Mouse (Mus musculus): ENCODE results near the gene Cyyr1.
"Not testable (repeated sequence)": the region's sequence is repeated elsewhere in the genome, so short reads cannot be mapped to it uniquely, and the experiment has no call there.

Cyyr1 gene

DNA sequence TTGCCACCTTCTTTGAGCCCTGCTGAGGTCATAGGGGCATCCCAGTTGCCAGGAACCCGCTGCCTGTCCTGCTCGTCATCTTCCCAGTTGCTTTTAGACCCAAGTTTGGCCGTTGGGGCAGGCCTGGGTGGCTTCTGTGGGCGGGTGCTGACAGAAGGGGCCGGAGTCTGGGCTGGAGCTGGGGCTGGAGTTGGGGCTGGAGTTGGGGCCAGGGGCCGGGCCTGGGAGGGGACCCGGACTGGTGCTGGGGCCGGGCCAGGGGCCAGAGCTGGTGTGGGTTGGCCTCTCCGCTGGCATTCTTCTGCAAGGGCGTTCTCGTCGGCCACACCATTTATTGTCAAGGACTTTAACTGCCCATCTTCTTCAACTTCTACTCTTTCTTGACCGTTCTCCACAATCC, at the start of gene Cyyr1:
Gene Cyyr1, minus strand, starts transcription at position 101 of the 400 bp plus-strand sequence.
- DNase-seq (ENCODE audit: low spot score in 2 of 2): not testable (repeated sequence)

GRCm38 (mm10) chr16:85588844-85589243, 35.6 kb upstream of the Cyyr1 start:
- DNase-seq (ENCODE audit: low spot score in 2 of 2): no peak

DNA sequence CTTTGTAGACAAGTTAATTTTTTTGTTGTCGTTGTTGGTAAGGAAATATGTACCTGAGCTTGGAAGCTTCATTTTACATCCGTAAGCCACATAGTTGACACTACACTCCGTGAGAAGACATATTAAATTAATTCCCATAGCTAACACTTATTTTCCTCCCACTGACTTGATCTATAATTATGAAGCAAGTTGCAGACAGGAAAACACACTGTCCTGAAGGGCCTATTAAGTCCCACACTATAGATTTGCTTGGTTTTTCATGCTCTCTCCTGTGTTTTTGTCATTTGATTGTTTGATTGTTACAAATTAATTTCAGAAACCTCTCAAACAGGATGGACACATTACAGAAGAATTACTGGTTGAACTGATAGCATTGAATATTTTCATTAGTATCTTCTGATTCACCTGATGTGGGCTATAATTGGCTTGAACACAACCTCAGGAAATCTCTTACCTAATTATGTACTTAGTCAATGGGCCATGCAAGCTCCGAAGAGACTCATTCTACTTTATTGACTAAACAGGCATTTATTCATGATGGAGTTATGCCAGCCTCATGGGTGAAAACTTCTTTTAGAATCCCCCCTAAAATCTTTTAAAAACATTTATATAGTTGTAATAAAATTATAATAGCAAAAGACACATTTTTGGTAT, 34.5 kb upstream of the Cyyr1 start:
- DNase-seq (ENCODE audit: low spot score in 2 of 2): no peak

DNA sequence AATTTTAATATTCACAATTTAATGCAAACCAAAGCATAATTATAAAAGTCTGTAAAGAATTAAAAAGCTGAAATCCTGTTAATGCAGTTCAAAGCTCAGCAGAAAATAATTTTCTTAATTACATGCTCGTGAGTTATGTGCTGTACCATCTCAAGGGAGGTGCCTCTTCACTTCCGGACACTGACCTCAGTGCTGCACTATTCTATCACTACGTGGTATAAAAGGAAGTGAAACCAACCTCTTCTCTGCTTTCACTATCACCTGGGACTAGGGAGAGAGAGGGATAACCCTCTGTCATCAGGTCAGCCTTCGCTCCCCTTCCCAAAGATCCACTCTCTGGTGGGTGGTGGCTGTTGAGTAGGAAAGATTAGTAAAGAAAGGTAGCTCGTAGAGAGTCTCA, 13.3 kb upstream of the Cyyr1 start:
- no peak for DNase-seq (ENCODE audit: low spot score in 2 of 2)

GRCm38 (mm10) chr16:85553838-85554237, 641 bp upstream of the Cyyr1 start:
- DNase-seq (ENCODE audit: low spot score in 2 of 2): no peak

DNA sequence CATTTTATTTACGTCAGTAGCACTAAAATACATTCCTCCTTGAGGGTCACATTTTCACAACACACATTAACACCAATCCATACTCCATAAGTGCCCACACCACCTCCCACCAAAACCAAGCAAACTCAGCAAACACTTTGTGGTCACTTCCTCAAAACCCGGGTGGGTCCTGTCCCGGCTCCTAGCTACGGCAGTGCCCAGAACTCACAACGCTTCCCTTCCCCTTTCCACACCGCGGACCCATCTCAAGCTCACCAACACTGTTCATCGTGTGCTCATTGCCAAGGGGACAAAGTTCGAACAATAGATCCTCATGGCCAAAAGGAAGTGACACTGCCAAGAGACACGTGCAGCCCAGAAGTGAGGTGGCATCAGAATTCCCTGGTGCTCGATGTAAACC, 1.2 kb downstream of the Cyyr1 start:
- not testable (repeated sequence) for DNase-seq (ENCODE audit: low spot score in 2 of 2)

DNA sequence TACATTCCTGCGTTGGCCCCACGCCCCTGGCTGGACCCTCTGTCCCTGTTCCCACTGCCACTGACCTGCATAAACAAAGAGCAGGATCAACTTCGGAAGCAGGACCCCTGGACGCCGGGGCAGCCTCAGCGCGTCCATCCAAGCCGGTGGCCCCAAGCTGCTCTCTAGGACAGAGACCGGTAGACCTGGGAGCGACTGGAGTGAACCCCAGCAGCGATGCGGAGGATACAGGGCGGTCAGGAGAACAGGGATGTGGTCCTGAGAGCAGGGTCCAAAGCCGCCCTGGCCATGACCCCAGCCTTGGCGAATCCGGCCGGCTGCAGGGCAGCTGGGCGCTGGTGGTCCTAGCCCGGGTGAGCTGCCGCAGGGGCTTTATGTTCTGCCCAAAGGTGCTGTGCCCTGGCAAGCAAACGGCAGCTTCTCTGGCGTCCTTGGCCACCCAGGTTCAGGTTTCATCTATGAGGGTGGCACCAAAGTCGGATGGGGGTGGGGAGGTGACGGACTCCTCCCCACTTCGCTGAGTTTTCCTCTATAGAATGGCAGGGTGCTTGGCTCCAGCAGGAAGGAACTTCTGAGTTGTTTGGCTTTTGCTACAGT, 3.1 kb downstream of the Cyyr1 start:
- peak in 1 of 2 experiments; percentile 15 for DNase-seq (ENCODE audit: low spot score in 2 of 2)

GRCm38 (mm10) chr16:85546519-85546918, 6.7 kb downstream of the Cyyr1 start:
- no peak for DNase-seq (ENCODE audit: low spot score in 2 of 2)

DNA sequence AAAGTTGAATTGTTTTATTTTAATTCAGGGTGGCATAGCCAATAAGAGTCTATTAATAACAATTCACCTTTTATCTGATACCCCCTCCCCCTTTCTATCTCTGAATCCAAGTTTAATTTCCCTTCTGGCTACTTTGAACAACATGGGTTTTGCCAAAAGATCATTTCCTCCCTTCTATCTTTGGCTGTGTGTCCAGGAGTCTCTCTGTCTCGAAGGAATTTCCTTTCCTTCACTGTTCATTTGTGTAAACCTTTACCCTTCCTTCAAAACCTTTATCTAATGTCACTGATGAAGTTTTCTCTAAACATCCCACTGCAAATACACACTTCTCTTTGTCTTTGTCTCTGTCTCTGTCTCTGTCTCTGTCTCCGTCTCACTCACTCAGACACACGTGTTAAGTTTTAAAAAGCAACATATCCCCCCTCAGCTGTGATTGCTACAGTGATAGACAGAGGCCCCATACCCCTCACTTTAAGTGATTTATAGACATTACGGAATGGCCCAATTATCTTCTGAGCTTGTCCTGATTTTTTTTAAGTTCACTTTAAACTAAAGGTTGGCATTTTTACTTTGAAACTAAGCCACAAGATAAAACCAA, 11.4 kb downstream of the Cyyr1 start:
- DNase-seq (ENCODE audit: low spot score in 2 of 2): no peak

GRCm38 (mm10) chr16:85541023-85541422, 12.2 kb downstream of the Cyyr1 start:
- DNase-seq (ENCODE audit: low spot score in 2 of 2): no peak

DNA sequence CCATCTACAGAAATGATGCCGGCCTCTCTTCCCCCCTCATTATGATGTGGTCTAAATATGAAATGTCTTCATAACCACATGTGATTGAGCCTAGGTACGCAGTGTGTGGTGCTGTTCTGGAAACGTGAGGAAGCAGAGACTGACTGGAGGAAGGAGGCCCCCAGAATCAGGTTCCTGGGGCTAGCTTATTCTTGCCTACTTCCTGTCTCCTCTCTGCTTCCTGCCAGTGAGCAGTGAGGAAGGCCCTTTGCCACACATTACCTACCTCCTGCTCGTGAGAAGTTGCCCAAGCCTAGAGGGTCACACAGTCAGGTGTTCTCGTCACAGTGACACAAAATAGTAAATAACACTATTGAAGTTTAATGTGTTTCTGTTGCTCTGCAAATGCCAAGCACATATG, 14.8 kb downstream of the Cyyr1 start:
- no peak for DNase-seq (ENCODE audit: low spot score in 2 of 2)

- DNase-seq (ENCODE audit: low spot score in 2 of 2): no peak
Measured at GRCm38 (mm10) chr16:85536075-85536474, 17.1 kb downstream of the Cyyr1 start.

DNA sequence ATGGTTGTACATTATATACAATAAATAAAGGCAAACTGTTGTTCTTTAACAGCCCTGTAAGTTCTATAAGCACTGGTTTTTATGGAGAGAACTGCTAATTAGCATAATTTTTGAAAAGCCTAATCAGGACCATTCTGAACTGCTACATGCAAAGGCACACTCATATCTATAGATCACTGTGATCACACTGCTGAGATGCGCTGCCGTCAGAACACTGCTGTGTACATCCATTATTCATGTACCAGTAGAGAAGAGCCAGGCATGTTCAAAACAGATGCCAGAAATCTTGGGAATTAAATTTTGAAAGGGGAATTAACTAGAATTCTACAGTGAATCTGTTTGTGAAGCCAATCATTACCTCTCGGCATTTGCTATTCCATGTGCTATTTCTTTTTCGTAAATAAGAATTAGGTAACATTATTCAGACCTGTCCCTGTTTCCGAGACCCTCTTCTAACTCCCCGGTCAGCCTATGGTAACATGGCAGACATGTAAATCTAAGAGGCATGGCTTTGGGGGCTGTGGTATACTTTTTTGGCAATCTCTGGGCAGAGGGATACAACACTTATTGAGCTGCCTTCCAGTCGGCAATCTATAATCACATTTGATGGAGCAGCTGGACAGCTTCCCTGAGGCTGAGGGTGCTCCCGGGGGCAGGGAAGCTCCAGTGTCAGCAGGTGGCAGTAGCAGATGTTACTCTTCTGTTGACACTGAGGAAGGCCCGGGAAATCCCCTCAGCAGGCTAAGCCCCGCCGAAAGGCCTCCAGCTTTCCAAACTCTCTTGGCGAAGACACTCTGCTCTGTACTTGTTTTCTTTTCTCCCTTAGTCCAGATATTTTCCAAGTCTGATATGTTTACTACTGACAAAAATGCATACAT, 25.2 kb downstream of the Cyyr1 start:
- DNase-seq (ENCODE audit: low spot score in 2 of 2): no peak

DNA sequence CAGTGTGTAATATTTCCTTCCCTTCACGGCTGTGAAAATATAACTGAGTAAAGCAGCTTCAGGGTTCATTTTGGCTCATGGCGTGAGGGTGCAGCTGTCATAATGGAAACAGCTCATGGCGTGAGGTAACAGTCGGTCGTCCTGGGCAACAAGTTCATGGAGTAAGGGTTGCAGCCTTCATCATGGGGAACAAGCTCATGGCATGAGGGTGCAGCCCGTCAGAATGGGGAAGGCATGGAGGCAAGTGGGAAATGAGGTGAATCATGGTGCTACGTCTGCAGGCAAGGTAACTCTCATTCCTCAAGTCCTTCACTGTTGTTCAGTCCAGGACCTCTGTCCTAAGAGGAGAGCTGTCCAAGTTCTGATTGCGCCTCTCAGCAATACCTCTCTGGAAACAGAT, 28.6 kb downstream of the Cyyr1 start:
- DNase-seq (ENCODE audit: low spot score in 2 of 2): no peak

- no peak for DNase-seq (ENCODE audit: low spot score in 2 of 2)
Measured at GRCm38 (mm10) chr16:85507264-85507663, 45.9 kb downstream of the Cyyr1 start.

- DNase-seq (ENCODE audit: low spot score in 2 of 2): no peak
Measured at GRCm38 (mm10) chr16:85505108-85505507, 48.1 kb downstream of the Cyyr1 start.

- DNase-seq (ENCODE audit: low spot score in 2 of 2): no peak
Measured at GRCm38 (mm10) chr16:85503416-85503815, 49.8 kb downstream of the Cyyr1 start.

- DNase-seq (ENCODE audit: low spot score in 2 of 2): no peak
Measured at GRCm38 (mm10) chr16:85495837-85496236, 57.4 kb downstream of the Cyyr1 start.

- no peak for DNase-seq (ENCODE audit: low spot score in 2 of 2)
Measured at GRCm38 (mm10) chr16:85488105-85488607, 65.0 kb downstream of the Cyyr1 start.

DNA sequence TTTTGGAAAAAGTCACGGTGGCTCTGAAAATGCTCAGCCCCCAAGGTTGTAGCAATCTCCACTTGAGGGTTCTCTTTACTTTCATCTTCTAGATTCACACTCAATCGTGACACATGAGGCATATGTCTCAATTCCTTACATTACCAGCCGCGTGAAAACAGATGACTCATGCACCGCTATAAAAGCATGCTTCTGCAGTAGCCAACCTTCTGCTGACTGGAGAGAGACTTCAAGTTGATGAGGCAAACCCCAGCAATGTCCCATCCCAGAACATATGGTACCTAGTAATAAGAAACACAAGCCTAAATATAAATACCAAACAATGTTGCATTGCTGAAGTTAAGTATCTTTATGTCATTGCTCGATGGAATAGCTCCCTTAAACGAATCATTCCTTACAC, 65.9 kb downstream of the Cyyr1 start:
- no peak for DNase-seq (ENCODE audit: low spot score in 2 of 2)

DNA sequence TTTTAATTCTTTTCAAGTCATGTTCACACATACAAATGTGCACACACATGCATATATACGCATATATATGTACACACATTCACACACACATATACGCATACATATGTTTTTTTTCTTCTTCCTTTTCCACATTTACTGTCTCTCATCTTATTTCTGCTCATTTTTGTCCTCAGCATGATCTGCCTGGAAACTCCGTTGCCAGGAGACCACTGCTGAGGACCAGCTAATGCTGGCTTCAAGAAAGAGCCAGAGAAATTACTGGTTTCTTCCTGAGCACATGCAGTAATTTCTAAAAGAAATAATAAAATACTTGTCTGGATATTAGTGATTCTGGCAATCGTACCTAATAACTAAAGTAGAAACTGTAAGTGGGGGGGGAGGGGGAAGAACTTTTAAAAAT, 68.6 kb downstream of the Cyyr1 start:
- no peak for DNase-seq (ENCODE audit: low spot score in 2 of 2)

DNA sequence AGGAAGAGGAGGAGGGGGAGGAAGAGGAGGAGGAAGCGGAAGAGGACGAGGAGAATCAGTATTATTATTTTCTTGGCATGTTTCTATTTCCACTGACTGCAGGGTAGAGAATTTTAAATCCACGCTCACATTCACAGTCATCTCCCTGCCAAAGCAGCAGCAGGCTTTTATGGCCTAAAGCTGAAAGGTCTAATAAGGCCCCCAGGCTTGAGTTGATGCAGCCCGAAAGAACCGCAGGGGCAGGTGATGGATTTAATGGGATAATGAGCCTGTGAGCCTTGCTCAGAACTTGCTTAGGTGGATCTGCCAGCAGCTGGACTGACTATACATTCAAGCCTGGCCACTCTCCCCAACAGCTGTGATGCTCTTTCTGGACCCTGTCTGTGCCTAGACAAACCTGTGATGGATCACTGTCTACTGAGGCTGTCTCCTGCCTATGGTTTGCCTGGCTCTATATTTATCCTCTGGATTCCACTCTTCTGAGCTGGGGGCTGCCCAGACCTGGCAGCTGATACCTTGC, 78.6 kb downstream of the Cyyr1 start:
- no peak for DNase-seq (ENCODE audit: low spot score in 2 of 2)
